Mouse (Mus musculus) embryo, embryonic 11.5 days (tissue): ENCODE measurements around the gene B3gnt2.

Source experiments
- DNase-seq: peaks from one replicate; pipeline ENCODE4 v3.0.0-alpha.2; 2012; ENCODE audit warnings: low read depth, low spot score

B3gnt2 gene

GRCm38 (mm10) chr11:22871628-22872306 lies 11.0 kb upstream of the B3gnt2 start:
- no peak for DNase-seq

GRCm38 (mm10) chr11:22868582-22868981 lies 7.8 kb upstream of the B3gnt2 start:
- no peak for DNase-seq

DNA sequence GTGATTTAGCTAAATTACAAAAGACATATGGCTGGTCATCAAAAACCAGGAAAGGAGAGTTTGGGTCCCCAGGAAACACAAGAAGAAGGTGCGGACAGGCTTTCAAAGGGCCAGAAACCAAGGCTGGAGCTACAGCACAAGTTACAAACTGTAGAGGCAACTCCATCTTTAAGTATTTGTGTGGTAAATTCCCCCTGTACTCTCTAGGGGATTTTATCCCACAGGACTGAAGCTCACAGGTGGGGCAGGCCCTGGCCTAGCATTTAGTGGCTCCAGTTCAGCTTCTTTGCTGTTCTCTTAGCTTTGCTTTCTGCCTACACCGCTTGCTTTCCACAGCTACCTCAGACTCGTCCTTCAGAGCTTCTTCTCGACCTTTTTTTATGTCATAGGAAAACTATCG lies 6.9 kb upstream of the B3gnt2 start:
- no peak for DNase-seq

DNA sequence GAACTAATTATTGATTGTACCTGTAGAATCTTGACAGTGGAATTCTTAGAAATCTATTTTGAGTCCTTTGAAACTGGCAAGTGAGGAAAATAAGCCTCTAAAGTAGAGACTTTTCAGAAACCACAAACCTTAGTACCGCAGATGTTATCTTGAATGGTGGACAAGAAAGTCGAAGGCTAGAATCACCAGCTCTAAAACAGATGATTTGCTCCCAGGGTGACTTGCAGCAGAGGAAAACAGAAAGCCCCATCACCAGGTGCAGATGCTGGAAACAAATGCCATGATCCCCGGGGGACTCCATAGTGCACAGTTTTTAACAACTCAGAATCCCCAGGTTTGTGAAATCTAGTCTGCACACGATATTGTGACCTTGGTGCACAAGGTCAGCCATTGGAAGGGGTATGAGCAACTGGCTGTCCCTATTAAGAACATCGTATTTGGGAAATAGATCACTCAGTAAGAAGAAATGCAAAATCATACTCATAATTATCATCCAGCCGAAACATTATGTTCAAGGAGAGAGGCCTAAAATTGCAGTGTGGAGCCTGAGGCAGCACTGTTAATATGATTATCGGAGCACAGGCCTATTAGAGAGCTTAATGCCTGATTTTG lies 5.0 kb upstream of the B3gnt2 start:
- DNase-seq, result no peak

DNA sequence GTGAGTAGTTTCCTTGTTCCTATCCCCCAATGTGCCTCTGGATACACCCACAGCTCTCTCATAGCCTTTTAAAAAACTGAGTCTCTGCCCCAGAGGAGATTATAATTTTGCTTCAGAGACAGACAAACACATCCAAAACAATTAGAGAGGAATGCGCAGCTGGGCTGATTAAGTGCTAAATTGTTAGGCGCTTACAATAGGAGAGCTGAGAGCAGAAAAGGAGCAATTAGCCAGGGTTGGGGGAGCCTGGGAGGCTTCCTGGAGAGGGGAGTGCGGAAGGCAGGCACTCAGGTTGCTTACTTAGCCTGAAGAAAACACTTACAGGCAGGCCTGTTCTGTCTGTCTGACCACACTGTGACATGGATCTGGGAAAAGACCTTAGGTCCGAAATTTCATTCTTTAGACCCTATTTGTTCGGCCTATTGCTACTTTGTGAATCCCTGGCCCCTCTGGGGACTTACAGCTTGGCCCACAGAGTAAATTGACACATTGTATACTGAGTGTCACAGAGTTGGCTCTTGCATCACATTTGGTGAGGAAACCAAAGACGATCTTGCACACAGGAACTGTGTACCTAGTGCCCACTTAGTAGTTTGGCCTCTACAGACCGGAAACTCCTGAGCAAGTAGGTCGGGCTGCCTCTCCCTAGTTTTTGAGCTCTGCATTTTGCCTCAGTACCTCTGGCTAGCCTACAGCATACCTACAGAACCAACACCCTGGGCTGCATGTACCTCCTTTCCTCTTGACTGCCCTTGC lies 3.7 kb upstream of the B3gnt2 start:
- DNase-seq, result no peak

DNA sequence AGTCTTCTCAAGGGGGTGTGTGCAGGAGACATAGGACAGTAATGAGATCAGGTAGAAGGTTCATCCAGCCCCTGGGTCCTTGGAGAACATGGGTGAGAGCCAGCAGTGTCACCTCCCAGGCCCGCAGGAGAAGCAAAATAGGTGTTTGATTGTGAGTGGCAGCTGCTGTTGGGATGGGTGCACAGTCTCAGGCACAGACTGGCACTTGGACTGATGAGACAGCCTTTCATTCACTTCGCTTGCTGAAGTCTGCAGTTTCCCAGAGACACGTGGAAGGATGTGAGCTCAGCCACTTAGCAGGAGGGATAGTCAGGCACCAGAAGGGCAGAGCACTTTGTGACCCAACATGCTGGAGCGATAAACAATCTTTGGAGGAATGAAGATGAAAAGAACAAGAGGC lies 2.8 kb upstream of the B3gnt2 start:
- DNase-seq, result no peak

- DNase-seq, result no peak
Observed at GRCm38 (mm10) chr11:22861315-22861714, 554 bp upstream of the B3gnt2 start.

- peak; percentile 78 for DNase-seq
Observed at GRCm38 (mm10) chr11:22859633-22860334, 977 bp downstream of the B3gnt2 start.

- DNase-seq, result no peak
Observed at GRCm38 (mm10) chr11:22859301-22859632, 1.5 kb downstream of the B3gnt2 start.

DNA sequence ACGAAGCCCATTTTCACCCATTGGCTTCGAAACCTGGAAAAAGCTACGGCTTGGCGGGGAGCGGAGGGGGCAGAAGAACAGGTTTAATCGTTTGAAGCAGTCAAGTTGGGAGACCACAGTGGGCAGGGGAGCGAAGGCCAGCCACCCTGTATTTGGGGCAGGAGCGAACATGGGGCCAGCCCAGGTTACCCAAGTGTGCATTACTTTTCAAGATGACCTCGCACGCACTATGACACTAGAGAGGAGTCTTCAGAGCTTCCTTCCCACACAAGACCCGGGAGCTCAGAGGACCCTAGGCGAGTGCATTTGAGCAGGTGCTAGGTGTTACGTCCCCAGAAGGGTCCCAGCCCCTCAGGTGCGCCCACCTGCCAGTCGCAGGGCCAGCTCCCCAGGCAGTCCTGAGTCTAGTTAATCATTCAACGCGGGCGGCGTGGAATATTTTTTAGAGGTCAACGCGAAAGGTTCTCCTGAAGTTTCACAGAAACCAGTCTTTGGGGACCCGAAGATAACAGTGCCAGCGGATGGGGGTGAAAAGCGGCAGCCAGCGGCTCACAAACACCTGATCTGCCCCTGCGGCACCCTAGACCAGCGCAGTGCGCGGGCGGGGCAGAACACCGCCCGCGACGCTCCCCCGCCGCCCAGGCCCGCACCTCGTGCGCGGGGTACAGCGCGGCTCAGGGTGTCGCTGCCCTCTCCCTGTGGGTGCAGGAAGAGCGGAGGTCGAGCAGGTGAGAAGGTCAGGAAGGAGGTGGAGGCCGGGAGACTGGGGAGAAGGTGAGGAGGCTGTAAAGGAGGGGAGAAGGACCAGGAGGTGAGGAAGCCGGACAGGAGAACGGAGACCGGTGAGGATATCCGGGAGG lies 2.1 kb downstream of the B3gnt2 start:
- DNase-seq, result no peak

DNA sequence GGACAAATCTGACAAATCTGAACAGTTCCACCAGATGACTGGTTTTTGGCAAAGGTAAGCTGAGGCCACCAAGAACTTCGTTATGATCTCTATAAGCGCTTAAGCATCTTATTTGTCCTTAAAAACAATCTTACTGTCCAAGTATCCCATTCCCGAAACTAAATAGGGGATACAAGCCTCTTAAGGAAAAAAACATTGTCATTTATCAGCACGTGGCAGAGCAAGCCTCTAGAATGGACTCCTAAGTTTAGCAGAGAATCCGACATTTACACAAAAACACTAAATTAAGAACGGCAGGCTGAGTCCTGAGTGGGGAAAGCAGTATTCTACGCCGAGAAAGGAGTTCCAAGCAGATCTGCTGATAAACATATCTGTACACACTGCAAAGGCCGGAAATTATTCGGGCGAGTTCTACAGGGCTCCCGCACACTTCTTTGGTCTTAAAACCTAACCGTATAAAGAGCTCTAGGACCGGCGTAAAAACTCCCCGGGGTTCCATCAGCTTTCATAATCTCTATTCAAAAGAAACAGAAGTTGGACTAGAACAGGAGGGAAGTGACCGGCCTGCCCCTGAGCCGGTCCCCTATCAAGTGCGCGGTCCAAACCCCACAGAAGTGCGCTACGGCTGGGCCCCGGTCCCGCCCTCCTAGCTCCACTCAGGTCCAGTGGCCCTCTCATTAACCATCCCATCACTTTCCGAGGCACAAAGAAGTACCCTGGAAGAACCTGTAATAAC lies 2.9 kb downstream of the B3gnt2 start:
- DNase-seq, result no peak

- no peak for DNase-seq
Observed at GRCm38 (mm10) chr11:22857106-22857704, 3.6 kb downstream of the B3gnt2 start.

- no peak for DNase-seq
Observed at GRCm38 (mm10) chr11:22856371-22856965, 4.3 kb downstream of the B3gnt2 start.

- no peak for DNase-seq
Observed at GRCm38 (mm10) chr11:22854571-22854970, 6.2 kb downstream of the B3gnt2 start.

GRCm38 (mm10) chr11:22853477-22854157 lies 7.1 kb downstream of the B3gnt2 start:
- DNase-seq, result no peak

DNA sequence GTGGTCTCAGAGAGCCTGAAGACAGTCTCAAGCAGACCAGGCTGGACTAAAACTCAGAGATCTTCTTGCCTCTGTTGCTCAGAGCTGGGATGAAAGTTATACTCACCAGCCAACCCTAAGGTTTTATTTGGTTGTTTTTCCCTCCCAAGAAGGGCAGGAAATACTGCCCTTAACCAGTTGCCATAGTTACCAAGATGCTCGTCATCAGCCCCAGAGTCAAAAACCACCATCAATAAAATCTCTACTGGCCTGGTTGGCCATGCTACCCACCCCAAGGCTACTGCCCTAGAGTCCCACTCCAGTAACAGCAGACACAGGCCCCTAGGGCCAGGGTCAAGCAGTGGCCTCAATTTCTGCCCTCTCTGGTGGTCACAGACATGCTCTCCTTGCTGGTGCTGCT lies 8.3 kb downstream of the B3gnt2 start:
- DNase-seq, result no peak

DNA sequence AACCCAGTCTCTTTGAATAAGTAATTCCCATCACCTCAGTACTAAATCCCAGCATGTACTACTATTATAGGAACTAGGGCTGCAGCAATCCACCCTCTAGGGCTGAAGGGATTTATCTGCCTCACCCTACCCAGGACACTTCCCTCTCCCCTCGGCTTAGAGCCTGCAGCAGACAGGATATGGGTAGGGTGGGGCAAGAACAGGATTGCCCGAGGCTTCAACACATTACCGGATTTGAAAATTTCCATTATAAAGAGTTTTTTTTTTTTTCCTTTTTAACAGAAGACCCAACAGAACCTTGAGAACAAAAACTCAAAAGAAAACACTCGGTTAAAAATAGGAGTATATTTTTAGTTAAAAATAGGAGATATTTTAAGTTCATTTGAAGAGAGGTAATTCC lies 9.3 kb downstream of the B3gnt2 start:
- DNase-seq, result no peak

DNA sequence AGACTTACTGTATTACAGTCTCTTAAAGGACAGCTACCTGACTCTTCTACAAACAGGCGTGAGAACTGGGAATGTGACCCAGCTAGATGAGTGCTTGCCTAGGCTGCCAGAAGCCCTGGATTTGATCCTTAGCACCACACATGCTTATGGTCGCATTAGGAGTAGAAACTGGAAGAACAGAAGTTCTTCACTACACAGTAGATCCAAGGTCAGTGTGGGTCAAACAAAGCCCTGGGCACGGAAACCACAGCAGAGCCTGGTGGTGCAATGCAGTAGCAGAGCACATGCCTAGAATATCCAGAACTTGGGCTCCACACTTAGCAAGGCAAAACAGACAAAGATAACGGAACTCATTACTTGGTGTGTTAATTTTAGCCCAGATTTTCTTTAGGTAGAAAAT lies 10.7 kb downstream of the B3gnt2 start:
- DNase-seq, result no peak

DNA sequence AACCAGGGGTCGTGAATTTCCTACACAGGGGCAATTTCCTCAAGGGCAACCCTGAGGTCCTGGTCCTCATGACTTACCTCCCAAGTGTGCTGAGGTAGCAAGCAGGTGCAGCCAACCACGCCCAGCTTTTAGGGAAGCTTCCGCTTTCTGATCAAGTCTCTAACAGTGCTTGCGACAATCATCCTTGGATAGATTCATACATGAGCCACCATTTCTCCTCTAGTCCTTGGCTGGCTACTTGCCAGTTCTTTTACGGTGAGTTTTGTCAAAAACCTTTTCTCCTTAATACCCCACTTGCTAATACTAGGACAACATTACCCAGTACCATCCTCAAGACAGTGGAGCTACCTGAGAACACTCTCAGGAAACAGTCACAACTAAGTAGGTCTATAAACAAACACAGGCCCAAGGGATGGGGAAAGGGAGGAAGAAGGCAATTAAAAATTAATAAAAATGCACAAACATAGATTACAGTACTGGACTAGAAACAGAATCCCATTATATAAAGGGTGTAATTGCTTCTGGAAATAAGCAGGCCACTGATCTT lies 12.0 kb downstream of the B3gnt2 start:
- no peak for DNase-seq
